Mouse (Mus musculus) small intestine, adult 2 months (tissue): ENCODE data around the gene Syne2. TPM values are rescaled to one million over a fixed set of nuclear protein-coding genes. Genes with fewer than 3 reads are reported as not detected.
"Not testable (repeated sequence)": the region's sequence is repeated elsewhere in the genome, so short reads cannot be mapped to it uniquely, and the experiment has no call there.

Experiments
- H3K27ac ChIP-seq: fragments of 200-500 bp; 2 replicates; pipeline ENCODE4 v1.5.1; 2012; ENCODE audit warnings: low read depth, low read length, control low read depth, inconsistent platforms; ENCODE audit not compliant: insufficient read depth
- H3K27me3 ChIP-seq: fragments of 200-500 bp; 2 replicates; pipeline ENCODE4 v1.6.1; 2012; ENCODE audit warnings: mild to moderate bottlenecking, moderate library complexity, low read length, inconsistent platforms; ENCODE audit not compliant: control insufficient read depth, insufficient read depth
- H3K36me3 ChIP-seq: fragments of 200-500 bp; 2 replicates; pipeline ENCODE4 v1.6.1; 2012; ENCODE audit warnings: mild to moderate bottlenecking, low read length, control low read depth, inconsistent platforms; ENCODE audit not compliant: control insufficient read depth, insufficient read depth
- H3K4me1 ChIP-seq: fragments of 200-500 bp; 2 replicates; pipeline ENCODE4 v1.6.1; 2012; ENCODE audit warnings: low read length, inconsistent platforms, mixed read lengths; ENCODE audit not compliant: control insufficient read depth, insufficient read depth, insufficient read length
- H3K4me3 ChIP-seq: fragments of 200-500 bp; 2 replicates; pipeline ENCODE4 v1.5.1; 2012; ENCODE audit warnings: low read depth, mild to moderate bottlenecking, control low read depth, inconsistent platforms, low read length, moderate library complexity
- CTCF ChIP-seq: fragments of 200-500 bp; IDR thresholded peaks from 2 replicates; pipeline ENCODE4 v1.5.1; 2012; ENCODE audit warnings: low read depth, mild to moderate bottlenecking, control low read depth, inconsistent platforms, low read length, moderate library complexity, mixed read lengths; ENCODE audit not compliant: insufficient replicate concordance, insufficient read length; ENCODE audit errors: extremely low read depth
- POLR2A ChIP-seq: fragments of 200-500 bp; IDR thresholded peaks from 2 replicates; pipeline ENCODE4 v1.6.1; 2012; ENCODE audit warnings: low read depth, mild to moderate bottlenecking, control low read depth, inconsistent platforms, low read length, moderate library complexity
- WGBS: fragments of 180-500 bp; shearing (Covaris S2); methylation state at CpG from one replicate; pipeline ENCODE4 v1.1.7; 2018; 5-methylcytosine and 5-hydroxymethylcytosine counted together
- polyA plus RNA-seq: library from polyadenylated mRNA; depleted of rRNA; stranded (reverse); fragments of >200 nt; gene quantifications from 2 replicates; pipeline ENCODE4 v1.2.3, GENCODE M21; 2012; rRNA removed

Syne2 gene
- polyA plus RNA-seq: 15.6 and 39.8 TPM in 2 replicates

- Histone ChIP-seq H3K36me3 (no peaks in the 10 kb centered on the region), H3K4me3 (peak within 1 kb of the TSS; percentile 86), H3K27me3 (no peaks in the 10 kb centered on the region), H3K4me1 (peaks cover 10% of the 10 kb centered on the region), H3K27ac (peak within 1 kb of the TSS; percentile 77)
- no peak for TF ChIP-seq CTCF
- peak; percentile 71; the same call in 1 of the 2 replicates for TF ChIP-seq POLR2A
- under 1% methylated on average over 54 of the region's 54 CpGs for WGBS
Observed at GRCm38 (mm10) chr12:75817959-75818452, at the start of gene Syne2. Gene Syne2 (plus strand): TSS chr12:75818134.

- WGBS: 24% methylated on average over 3 of the region's 3 CpGs
- Histone ChIP-seq H3K4me1 (peaks cover 6% of the 10 kb centered on the region; the same call in 1 of the 2 replicates), H3K36me3 (no peaks in the 10 kb centered on the region), H3K27me3 (no peaks in the 10 kb centered on the region), H3K27ac (no peak overlapping the region), H3K4me3 (no peak overlapping the region)
- TF ChIP-seq CTCF (no peak), POLR2A (no peak)
Observed at GRCm38 (mm10) chr12:75771410-75771809, 46.5 kb upstream of the Syne2 start.

GRCm38 (mm10) chr12:75772424-75773034 is 45.4 kb upstream of the Syne2 start:
- H3K27ac ChIP-seq: no peak overlapping the region
- 7% methylated on average over 3 of the region's 3 CpGs for WGBS
- no peaks in the 10 kb centered on the region for H3K27me3 ChIP-seq
- H3K4me1 ChIP-seq: no peaks in the 10 kb centered on the region
- no peak overlapping the region for H3K4me3 ChIP-seq
- H3K36me3 ChIP-seq: no peaks in the 10 kb centered on the region
- peak; percentile 76; the same call in 1 of the 2 replicates for TF ChIP-seq CTCF
- no peak for TF ChIP-seq POLR2A

- H3K27ac ChIP-seq: no peak overlapping the region
- H3K4me3 ChIP-seq: no peak overlapping the region
- no peaks in the 10 kb centered on the region for H3K27me3 ChIP-seq
- TF ChIP-seq CTCF (no peak), POLR2A (no peak)
- H3K4me1 ChIP-seq: no peaks in the 10 kb centered on the region
- H3K36me3 ChIP-seq: no peaks in the 10 kb centered on the region
Observed at GRCm38 (mm10) chr12:75781445-75781844, 36.5 kb upstream of the Syne2 start.

- H3K4me1 ChIP-seq: no peaks in the 10 kb centered on the region
- TF ChIP-seq POLR2A (no peak), CTCF (no peak)
- H3K36me3 ChIP-seq: no peaks in the 10 kb centered on the region
- no peaks in the 10 kb centered on the region for H3K27me3 ChIP-seq
- 79% methylated on average over 7 of the region's 7 CpGs for WGBS
- H3K27ac ChIP-seq: no peak overlapping the region
- H3K4me3 ChIP-seq: no peak overlapping the region
Observed at GRCm38 (mm10) chr12:75781995-75782394, 35.9 kb upstream of the Syne2 start.

- Histone ChIP-seq H3K36me3 (no peaks in the 10 kb centered on the region), H3K4me1 (no peaks in the 10 kb centered on the region), H3K4me3 (no peak overlapping the region), H3K27ac (no peak overlapping the region), H3K27me3 (no peaks in the 10 kb centered on the region)
- no peak for TF ChIP-seq CTCF
- no peak for TF ChIP-seq POLR2A
- 47% methylated on average over 2 of the region's 2 CpGs for WGBS
Observed at GRCm38 (mm10) chr12:75784271-75784751, 33.6 kb upstream of the Syne2 start.

- H3K27me3 ChIP-seq, H3K36me3 ChIP-seq, H3K4me3 ChIP-seq, H3K27ac ChIP-seq, H3K4me1 ChIP-seq: not testable (repeated sequence)
- WGBS: 0% methylated on average over 2 of the region's 2 CpGs
Observed at GRCm38 (mm10) chr12:75786681-75787080, 31.3 kb upstream of the Syne2 start.
